Mouse (Mus musculus) forebrain, embryonic 14.5 days (tissue): ENCODE results near the gene Drc7. TPM values are rescaled to one million over a fixed set of nuclear protein-coding genes. Genes with fewer than 3 reads are reported as not detected.

Source experiments
- ATAC-seq: fragments of 200-750 bp; cut with Nextera tagmentation; 2 replicates; pipeline ENCODE4 v1.8.0; 2017; ENCODE audit warnings: mild to moderate bottlenecking, moderate library complexity
- DNase-seq: peaks from one replicate; pipeline ENCODE4 v3.0.0-alpha.2; 2015; ENCODE audit warnings: low spot score
- H3K27ac ChIP-seq: fragments of 300-500 bp; sonication (generic); 2 replicates; pipeline ENCODE4 v1.5.1; 2014; ENCODE audit warnings: low read depth, mild to moderate bottlenecking, control low read depth, low read length, moderate library complexity
- H3K27me3 ChIP-seq: fragments of 300-500 bp; sonication (generic); replicated peaks from 2 replicates; pipeline ENCODE4 v1.6.1; 2014; ENCODE audit warnings: low read length, control low read depth, mixed read lengths; ENCODE audit not compliant: control insufficient read depth, insufficient read depth
- H3K36me3 ChIP-seq: fragments of 300-500 bp; sonication (generic); 2 replicates; pipeline ENCODE4 v1.6.1; 2014; ENCODE audit warnings: low read length, control low read depth; ENCODE audit not compliant: control insufficient read depth, insufficient read depth
- H3K4me1 ChIP-seq: fragments of 300-500 bp; sonication (generic); 2 replicates; pipeline ENCODE4 v1.6.1; 2014; ENCODE audit warnings: antibody characterized with exemption, low read length, control low read depth; ENCODE audit not compliant: control insufficient read depth, insufficient read depth
- H3K4me2 ChIP-seq: fragments of 300-500 bp; sonication (generic); 2 replicates; pipeline ENCODE4 v1.6.1; 2014; ENCODE audit warnings: mild to moderate bottlenecking, control low read depth, low read length
- H3K4me3 ChIP-seq: fragments of 300-500 bp; sonication (generic); 2 replicates; pipeline ENCODE4 v1.5.1; 2014; ENCODE audit warnings: low read depth, low read length, control low read depth
- H3K9ac ChIP-seq: fragments of 300-500 bp; sonication (generic); 2 replicates; pipeline ENCODE4 v1.6.1; 2014; ENCODE audit warnings: mild to moderate bottlenecking, low read length, control low read depth, moderate library complexity
- H3K9me3 ChIP-seq: fragments of 300-500 bp; sonication (generic); replicated peaks from 2 replicates; pipeline ENCODE4 v1.6.1; 2016; ENCODE audit warnings: low read length, control low read depth, mixed read lengths; ENCODE audit not compliant: control insufficient read depth
- WGBS: fragments of 180-500 bp; shearing (Covaris S2); extraction: QIAGEN DNeasy Blood & Tissue Kit; methylation state at CpG from one replicate; pipeline ENCODE4 v1.1.7; 2014; 5-methylcytosine and 5-hydroxymethylcytosine counted together
- polyA plus RNA-seq: library from polyadenylated mRNA; unstranded; fragments of >200 nt; fragmentation: Nextera tagmentation; extraction: Ambion mirVana; gene quantifications from 2 replicates; pipeline ENCODE4 v1.2.1, GENCODE M21; 2014

Drc7 gene
- 0.71 and 1.2 TPM in 2 replicates for polyA plus RNA-seq

- Histone ChIP-seq H3K27me3 (no peaks in the 10 kb centered on the region), H3K4me3 (no peak within 1 kb of the TSS), H3K9me3 (no peaks in the 10 kb centered on the region), H3K9ac (no peak within 1 kb of the TSS), H3K4me2 (no peak within 1 kb of the TSS), H3K27ac (no peak within 1 kb of the TSS), H3K36me3 (no peaks in the 10 kb centered on the region), H3K4me1 (no peaks in the 10 kb centered on the region)
- WGBS: 27% methylated on average over 2 of the region's 2 CpGs
- peak; percentile 73; the same call in 1 of the 2 replicates for ATAC-seq
- DNase-seq: peak; percentile 71
These were observed at the start of gene Drc7 for GRCm38 (mm10) chr8:95054927-95055510. Gene Drc7, plus strand, starts transcription at chr8:95055103.

GRCm38 (mm10) chr8:95012442-95012919 is 42.4 kb upstream of the Drc7 start:
- WGBS: 87% methylated on average over 15 of the region's 15 CpGs
- Histone ChIP-seq H3K27me3 (no peaks in the 10 kb centered on the region), H3K9me3 (no peaks in the 10 kb centered on the region), H3K4me2 (no peak overlapping the region), H3K27ac (no peak overlapping the region), H3K4me1 (no peaks in the 10 kb centered on the region), H3K4me3 (no peak overlapping the region), H3K36me3 (peaks cover 87% of the 10 kb centered on the region), H3K9ac (no peak overlapping the region)
- no peak for ATAC-seq
- DNase-seq: no peak

GRCm38 (mm10) chr8:95015866-95016265 is 39.0 kb upstream of the Drc7 start:
- Histone ChIP-seq H3K27me3 (no peaks in the 10 kb centered on the region), H3K4me2 (no peak overlapping the region), H3K9me3 (no peaks in the 10 kb centered on the region), H3K27ac (no peak overlapping the region), H3K4me3 (no peak overlapping the region), H3K36me3 (peaks cover 53% of the 10 kb centered on the region), H3K4me1 (no peaks in the 10 kb centered on the region), H3K9ac (no peak overlapping the region)
- 81% methylated on average over 4 of the region's 4 CpGs for WGBS
- ATAC-seq: no peak
- DNase-seq: no peak

DNA sequence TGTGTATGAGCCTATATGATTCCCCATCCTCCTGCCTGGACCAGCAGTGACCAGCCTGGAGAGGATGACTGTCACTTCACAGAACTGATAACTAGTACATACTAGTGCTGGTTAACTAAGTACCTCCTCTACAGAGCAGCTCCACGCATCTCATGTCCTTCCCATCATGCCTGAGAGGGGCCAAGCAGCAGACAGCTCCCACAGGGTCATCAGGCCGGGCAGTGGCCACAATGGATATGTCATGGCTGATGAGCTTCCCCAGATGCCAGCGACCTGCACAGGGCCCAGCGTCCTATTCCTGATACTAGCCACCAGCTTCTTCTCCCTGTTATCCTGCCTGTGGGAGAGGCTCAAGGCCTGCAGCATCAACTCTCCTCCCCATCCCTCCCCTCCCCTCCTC is 38.2 kb upstream of the Drc7 start:
- no peaks in the 10 kb centered on the region for H3K27me3 ChIP-seq
- H3K9ac ChIP-seq: no peak overlapping the region
- WGBS: 79% methylated on average over 4 of the region's 4 CpGs
- ATAC-seq: no peak
- H3K27ac ChIP-seq: no peak overlapping the region
- H3K4me1 ChIP-seq: no peaks in the 10 kb centered on the region
- no peaks in the 10 kb centered on the region for H3K9me3 ChIP-seq
- no peak for DNase-seq
- H3K36me3 ChIP-seq: peaks cover 45% of the 10 kb centered on the region
- H3K4me3 ChIP-seq: no peak overlapping the region
- H3K4me2 ChIP-seq: no peak overlapping the region

DNA sequence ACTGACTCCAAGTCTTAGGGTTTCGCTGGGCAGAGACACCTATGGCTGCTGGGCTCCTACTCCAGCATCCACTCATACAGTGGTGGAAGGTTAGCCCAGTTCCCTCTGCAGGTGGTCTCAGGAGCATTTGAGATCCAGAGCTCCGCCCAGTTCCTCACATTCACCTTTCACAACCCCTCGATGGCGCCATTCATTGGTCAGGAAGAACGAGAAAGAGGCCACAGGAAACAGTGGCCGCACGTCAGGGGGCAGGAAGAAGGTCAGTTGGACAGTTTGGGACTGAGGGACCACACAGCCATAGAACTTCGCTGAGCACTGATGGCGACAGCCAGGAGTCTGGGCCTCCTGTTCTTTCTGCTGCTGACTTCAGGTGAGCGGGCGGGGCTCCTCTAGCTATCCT is 37.5 kb upstream of the Drc7 start, which contains the start of gene Adgrg3:
Gene Adgrg3 (plus strand): TSS at position 242 of the 400 bp plus-strand sequence.
- no peak for DNase-seq
- no peaks in the 10 kb centered on the region for H3K4me1 ChIP-seq
- H3K9me3 ChIP-seq: no peaks in the 10 kb centered on the region
- WGBS: 81% methylated on average over 11 of the region's 11 CpGs
- no peak for ATAC-seq
- no peak within 1 kb of the TSS for H3K9ac ChIP-seq
- no peaks in the 10 kb centered on the region for H3K27me3 ChIP-seq
- no peak within 1 kb of the TSS for H3K4me2 ChIP-seq
- H3K36me3 ChIP-seq: peaks cover 37% of the 10 kb centered on the region
- H3K4me3 ChIP-seq: no peak within 1 kb of the TSS
- H3K27ac ChIP-seq: no peak within 1 kb of the TSS

GRCm38 (mm10) chr8:95017969-95018635 is 36.8 kb upstream of the Drc7 start:
- ATAC-seq: no peak
- Histone ChIP-seq H3K4me3 (no peak overlapping the region), H3K4me2 (no peak overlapping the region), H3K9ac (no peak overlapping the region), H3K4me1 (no peaks in the 10 kb centered on the region), H3K9me3 (no peaks in the 10 kb centered on the region), H3K27me3 (no peaks in the 10 kb centered on the region), H3K36me3 (peaks cover 31% of the 10 kb centered on the region), H3K27ac (no peak overlapping the region)
- no peak for DNase-seq
- 91% methylated on average over 9 of the region's 9 CpGs for WGBS

- Histone ChIP-seq H3K4me1 (no peaks in the 10 kb centered on the region), H3K4me3 (no peak overlapping the region), H3K27me3 (no peaks in the 10 kb centered on the region), H3K4me2 (no peak overlapping the region), H3K27ac (no peak overlapping the region), H3K36me3 (peaks cover 8% of the 10 kb centered on the region; the same call in 1 of the 2 replicates), H3K9ac (no peak overlapping the region), H3K9me3 (no peaks in the 10 kb centered on the region)
- ATAC-seq (no peak), DNase-seq (no peak)
- WGBS: 78% methylated on average over 12 of the region's 12 CpGs
These were observed 34.6 kb upstream of the Drc7 start for GRCm38 (mm10) chr8:95020293-95020777.

- ATAC-seq (no peak), DNase-seq (no peak)
- Histone ChIP-seq H3K27ac (no peak overlapping the region), H3K9me3 (no peaks in the 10 kb centered on the region), H3K36me3 (peaks cover 3% of the 10 kb centered on the region; the same call in 1 of the 2 replicates), H3K4me1 (no peaks in the 10 kb centered on the region), H3K9ac (no peak overlapping the region), H3K4me3 (no peak overlapping the region), H3K27me3 (no peaks in the 10 kb centered on the region), H3K4me2 (no peak overlapping the region)
- WGBS: 85% methylated on average over 10 of the region's 10 CpGs
These were observed 34.1 kb upstream of the Drc7 start for GRCm38 (mm10) chr8:95020821-95021220.

DNA sequence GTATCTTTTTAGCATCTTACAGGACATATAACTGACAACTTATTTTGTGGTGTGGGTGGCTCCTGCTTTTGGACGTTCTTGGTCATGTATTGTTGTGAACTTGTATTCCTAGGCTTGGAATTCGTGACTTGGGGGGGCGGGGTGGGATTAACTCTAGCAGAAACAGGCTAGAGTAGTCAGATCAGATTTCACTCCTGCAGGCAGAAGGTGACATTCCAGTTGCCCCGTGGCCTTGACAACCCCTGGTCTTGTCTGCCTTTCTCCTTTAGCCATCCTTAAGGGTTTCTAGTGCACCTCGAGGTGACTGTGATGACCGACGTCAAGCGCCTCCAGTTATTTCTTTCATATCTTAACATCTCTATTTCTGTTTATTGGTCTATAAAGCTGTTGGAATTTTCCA is 31.7 kb upstream of the Drc7 start:
- H3K4me2 ChIP-seq: no peak overlapping the region
- H3K9ac ChIP-seq: no peak overlapping the region
- WGBS: 22% methylated on average over 8 of the region's 8 CpGs
- H3K27ac ChIP-seq: no peak overlapping the region
- H3K36me3 ChIP-seq: no peaks in the 10 kb centered on the region
- ATAC-seq (no peak), DNase-seq (no peak)
- H3K4me1 ChIP-seq: no peaks in the 10 kb centered on the region
- no peaks in the 10 kb centered on the region for H3K9me3 ChIP-seq
- no peak overlapping the region for H3K4me3 ChIP-seq
- H3K27me3 ChIP-seq: no peaks in the 10 kb centered on the region
